Mouse (Mus musculus) olfactory bulb, adult 2 months (tissue): ENCODE measurements around the gene 5330417H12Rik.

Source experiments
- CTCF ChIP-seq: fragments of 200-500 bp; IDR thresholded peaks from 2 replicates; pipeline ENCODE4 v1.5.1; 2012; ENCODE audit warnings: low read depth, mild to moderate bottlenecking, low read length, moderate library complexity; ENCODE audit not compliant: insufficient read depth
- POLR2A ChIP-seq: fragments of 200-500 bp; IDR thresholded peaks from 2 replicates; pipeline ENCODE4 v1.6.1; 2012; ENCODE audit warnings: mild to moderate bottlenecking, low read depth, low read length, moderate library complexity; ENCODE audit not compliant: insufficient read depth

DNA sequence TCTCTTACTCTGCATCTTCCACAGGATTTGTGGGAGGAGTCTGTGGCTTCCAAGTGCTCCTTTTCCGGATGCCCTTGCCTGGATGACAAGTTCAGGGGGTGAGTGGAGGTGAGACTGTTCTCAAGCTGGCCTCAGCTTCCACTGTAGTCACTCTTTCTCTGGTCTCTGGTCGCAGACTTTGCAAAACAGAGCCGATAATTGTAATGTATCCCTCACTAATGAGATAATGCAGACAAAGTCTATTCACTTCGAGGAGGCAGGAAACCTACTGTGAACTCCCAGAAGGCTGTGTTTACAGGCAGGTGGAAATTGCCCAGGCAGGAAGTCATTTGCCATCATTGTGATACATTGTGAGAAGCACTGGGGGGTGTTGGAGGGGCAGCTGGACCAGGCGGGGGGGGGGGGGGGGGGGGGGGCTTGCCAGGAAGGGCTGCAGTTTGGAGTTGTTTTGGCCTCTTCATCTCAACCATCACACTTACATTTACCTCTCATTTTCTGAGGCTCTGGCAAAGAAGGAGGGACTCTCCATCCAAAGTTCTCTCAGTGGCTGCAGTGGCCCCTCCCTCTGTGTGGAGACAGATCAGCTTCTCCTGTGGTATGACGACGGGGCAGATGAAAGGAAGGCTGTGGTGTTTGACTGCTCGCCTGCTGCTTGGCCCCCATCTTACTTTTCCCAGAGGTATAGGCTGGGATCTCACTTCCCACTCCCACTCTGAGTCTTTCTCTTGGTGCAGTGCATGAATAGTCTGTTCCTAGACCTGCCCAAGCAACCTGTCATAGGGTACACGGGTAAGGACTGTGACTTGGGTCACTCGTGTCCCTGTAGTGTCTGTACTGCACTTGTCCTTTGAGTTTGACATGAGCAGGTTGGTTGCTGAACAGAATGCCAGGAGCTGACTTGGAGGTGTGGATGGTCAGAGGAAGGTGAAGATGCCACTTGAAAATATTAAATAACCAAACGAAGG lies 6.7 kb downstream of the 5330417H12Rik start:
- TF ChIP-seq CTCF (no peak), POLR2A (no peak)
